Mouse (Mus musculus) A20 (cell line): ENCODE data around the gene Tcf7l1.

Source experiments
- DNase-seq: peaks from one replicate; pipeline ENCODE4 v3.0.0-alpha.2; 2011; ENCODE audit warnings: low read depth, low spot score

The Tcf7l1 gene

GRCm38 (mm10) chr6:72747156-72747555 is 41.9 kb downstream of the Tcf7l1 start:
- DNase-seq = no peak

GRCm38 (mm10) chr6:72745781-72746180 is 43.3 kb downstream of the Tcf7l1 start:
- no peak for DNase-seq

- DNase-seq = no peak
Observed at GRCm38 (mm10) chr6:72744144-72744800, 44.8 kb downstream of the Tcf7l1 start.

- no peak for DNase-seq
Observed at GRCm38 (mm10) chr6:72743624-72744041, 45.4 kb downstream of the Tcf7l1 start.

GRCm38 (mm10) chr6:72742331-72742730 is 46.7 kb downstream of the Tcf7l1 start:
- no peak for DNase-seq

GRCm38 (mm10) chr6:72740596-72741421 is 48.2 kb downstream of the Tcf7l1 start:
- no peak for DNase-seq

- no peak for DNase-seq
Observed at GRCm38 (mm10) chr6:72736872-72737271, 52.2 kb downstream of the Tcf7l1 start.

GRCm38 (mm10) chr6:72735206-72735605 is 53.8 kb downstream of the Tcf7l1 start:
- DNase-seq = peak; percentile 22

GRCm38 (mm10) chr6:72733375-72733774 is 55.7 kb downstream of the Tcf7l1 start:
- no peak for DNase-seq

GRCm38 (mm10) chr6:72732109-72732508 is 56.9 kb downstream of the Tcf7l1 start:
- no peak for DNase-seq

- DNase-seq = no peak
Observed at GRCm38 (mm10) chr6:72730560-72730849, 58.5 kb downstream of the Tcf7l1 start.

GRCm38 (mm10) chr6:72729831-72730559 is 59.1 kb downstream of the Tcf7l1 start:
- DNase-seq = no peak

- no peak for DNase-seq
Observed at GRCm38 (mm10) chr6:72727826-72728225, 61.2 kb downstream of the Tcf7l1 start.

GRCm38 (mm10) chr6:72724494-72725180 is 64.4 kb downstream of the Tcf7l1 start:
- no peak for DNase-seq

- DNase-seq = no peak
Observed at GRCm38 (mm10) chr6:72723731-72724385, 65.2 kb downstream of the Tcf7l1 start.

- DNase-seq = no peak
Observed at GRCm38 (mm10) chr6:72723143-72723542, 65.9 kb downstream of the Tcf7l1 start.

- no peak for DNase-seq
Observed at GRCm38 (mm10) chr6:72720852-72721251, 68.2 kb downstream of the Tcf7l1 start.

- no peak for DNase-seq
Observed at GRCm38 (mm10) chr6:72714726-72715125, 74.3 kb downstream of the Tcf7l1 start.

- DNase-seq = no peak
Observed at GRCm38 (mm10) chr6:72714250-72714649, 74.8 kb downstream of the Tcf7l1 start.

GRCm38 (mm10) chr6:72711508-72712081 is 77.5 kb downstream of the Tcf7l1 start:
- DNase-seq = no peak

- no peak for DNase-seq
Observed at GRCm38 (mm10) chr6:72710897-72711507, 78.1 kb downstream of the Tcf7l1 start.
